Mouse (Mus musculus) CD4-positive, CD25-positive, alpha-beta regulatory T cell (primary cell): ENCODE measurements around the gene Slfn8. TPM values are rescaled to one million over a fixed set of nuclear protein-coding genes. Genes with fewer than 3 reads are reported as not detected.

ENCODE experiments used
- polyA plus RNA-seq: library from polyadenylated mRNA; unstranded; fragments of 100-300 nt; shearing (Covaris generic); gene quantifications from one replicate; pipeline ENCODE4 v1.2.1, GENCODE M21; 2017

Gene Slfn8
- polyA plus RNA-seq, result 112 TPM

DNA sequence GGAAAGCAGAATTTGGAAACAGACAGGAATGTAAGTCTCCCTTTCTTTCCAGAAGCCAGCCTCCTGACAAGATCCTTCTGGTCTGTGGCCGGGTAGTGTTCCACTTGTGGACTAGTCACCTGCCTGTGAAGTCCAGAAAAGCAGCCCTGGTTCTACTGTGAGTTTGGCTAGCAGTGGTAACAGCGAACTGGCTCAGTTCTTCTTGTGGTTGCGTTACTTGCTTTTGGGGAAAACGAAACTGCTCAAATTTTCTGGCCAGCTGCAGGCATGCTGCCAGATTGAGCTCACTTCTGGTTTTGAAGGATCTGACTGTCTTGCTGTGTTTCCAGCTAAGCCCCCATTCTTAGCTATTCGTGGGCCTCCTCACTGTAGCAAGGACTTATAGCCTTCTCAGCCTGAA lies at the start of gene Slfn8:
Gene Slfn8, minus strand, starts transcription at position 190 of the 400 bp plus-strand sequence.

GRCm38 (mm10) chr11:83064946-83065345 lies 44.3 kb upstream of the Slfn8 start, which contains the start of gene Slfn2:
Slfn2 (plus strand) TSS chr11:83065112.

GRCm38 (mm10) chr11:82991469-82992166 lies 29.0 kb downstream of the Slfn8 start, which contains the start of gene Slfn9:
Slfn9 (minus strand) TSS chr11:82991830.

Other genes with a start within 250 kb of the Slfn8 start
- gene Lig3, start 239.7 kb downstream of the Slfn8 start, polyA plus RNA-seq, result 32.3 TPM
- 20.4 TPM for gene Rffl, start 149.6 kb downstream of the Slfn8 start, polyA plus RNA-seq
- 30.1 TPM for gene Rad51d, start 130.2 kb downstream of the Slfn8 start, polyA plus RNA-seq
- gene Fndc8, start 128.7 kb downstream of the Slfn8 start, polyA plus RNA-seq, result not detected
- gene Nle1, start 112.4 kb downstream of the Slfn8 start, polyA plus RNA-seq, result 44.1 TPM
- 0.05 TPM for gene Unc45b, start 110.3 kb downstream of the Slfn8 start, polyA plus RNA-seq
- 46.8 TPM for gene Slfn5, start 69.5 kb downstream of the Slfn8 start, polyA plus RNA-seq
- 14.0 TPM for gene Slfn9, start 29.0 kb downstream of the Slfn8 start, polyA plus RNA-seq
- gene Slfn2, start 44.3 kb upstream of the Slfn8 start, polyA plus RNA-seq, result 631 TPM
- 258 TPM for gene Slfn1, start 96.0 kb upstream of the Slfn8 start, polyA plus RNA-seq
- gene Slfn4, start 154.4 kb upstream of the Slfn8 start, polyA plus RNA-seq, result 0.14 TPM
- gene Slfn3, start 170.5 kb upstream of the Slfn8 start, polyA plus RNA-seq, result 4.3 TPM